Mouse (Mus musculus) stomach, embryonic 16.5 days (tissue): ENCODE measurements at regions not wholly inside any gene's neighbourhood (a gene's known extent, or its start where the extent isn't known, plus 50 kb on each side); places are given as distances from the start of the nearest gene placed in this dataset.
"Not testable (repeated sequence)": the region's sequence is repeated elsewhere in the genome, so short reads cannot be mapped to it uniquely, and the experiment has no call there.

Experiments
- ATAC-seq: fragments of 200-750 bp; cut with Nextera tagmentation; 2 replicates; pipeline ENCODE4 v1.8.0; 2017; ENCODE audit warnings: moderate number of reproducible peaks, moderate TSS enrichment; ENCODE audit not compliant: insufficient read depth, low FRiP score
- H3K27ac ChIP-seq: fragments of 300-500 bp; sonication (generic); 2 replicates; pipeline ENCODE4 v1.5.1; 2014; ENCODE audit warnings: low read length
- H3K27me3 ChIP-seq: fragments of 300-500 bp; sonication (generic); 2 replicates; pipeline ENCODE4 v1.6.1; 2014; ENCODE audit warnings: low read length, control low read depth, mixed read lengths; ENCODE audit not compliant: control insufficient read depth, insufficient read depth
- H3K36me3 ChIP-seq: fragments of 300-500 bp; sonication (generic); 2 replicates; pipeline ENCODE4 v1.6.1; 2014; ENCODE audit warnings: low read length; ENCODE audit not compliant: control insufficient read depth, insufficient read depth
- H3K4me1 ChIP-seq: fragments of 300-500 bp; sonication (generic); 2 replicates; pipeline ENCODE4 v1.6.1; 2014; ENCODE audit warnings: low read length, control low read depth, mixed read lengths; ENCODE audit not compliant: control insufficient read depth, insufficient read depth
- H3K4me2 ChIP-seq: fragments of 300-500 bp; sonication (generic); 2 replicates; pipeline ENCODE4 v1.6.1; 2014; ENCODE audit warnings: low read depth, low read length, mixed read lengths
- H3K4me3 ChIP-seq: fragments of 300-500 bp; sonication (generic); replicated peaks from 2 replicates; pipeline ENCODE4 v1.5.1; 2014; ENCODE audit warnings: mild to moderate bottlenecking, low read length
- H3K9ac ChIP-seq: fragments of 300-500 bp; sonication (generic); 2 replicates; pipeline ENCODE4 v1.6.1; 2014; ENCODE audit warnings: low read length
- H3K9me3 ChIP-seq: fragments of 300-500 bp; sonication (generic); replicated peaks from 2 replicates; pipeline ENCODE4 v1.6.1; 2016; ENCODE audit warnings: low read length, control low read depth; ENCODE audit not compliant: control insufficient read depth
- WGBS: fragments of 180-500 bp; shearing (Covaris S2); extraction: QIAGEN DNeasy Blood & Tissue Kit; methylation state at CpG from one replicate; pipeline ENCODE4 v1.1.7; 2014; 5-methylcytosine and 5-hydroxymethylcytosine counted together

DNA sequence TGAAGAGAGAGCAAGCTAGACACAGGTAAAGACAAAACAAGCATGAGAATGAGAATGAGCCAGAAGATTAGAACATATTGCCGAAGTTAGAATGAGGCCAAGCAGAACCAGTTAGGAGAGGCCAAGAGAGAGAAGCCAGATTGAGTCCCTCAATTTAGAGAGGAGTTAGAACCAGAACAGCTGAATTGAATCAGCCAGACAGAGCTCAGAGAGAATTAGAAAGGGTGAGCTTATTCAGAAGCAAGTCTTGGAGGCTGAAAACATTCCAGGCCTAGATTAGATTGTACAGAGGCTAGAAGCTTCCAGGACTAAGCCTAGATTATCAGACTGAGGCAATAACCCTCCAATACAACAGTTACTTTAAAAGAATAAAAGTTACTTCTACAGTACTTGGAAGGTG, 256.1 kb downstream of the Lpin1 start:
- Histone ChIP-seq H3K27me3 (no peaks in the 10 kb centered on the region), H3K9ac (no peak overlapping the region), H3K4me1 (no peaks in the 10 kb centered on the region), H3K9me3 (no peaks in the 10 kb centered on the region), H3K36me3 (no peaks in the 10 kb centered on the region), H3K27ac (no peak overlapping the region), H3K4me2 (no peak overlapping the region), H3K4me3 (no peak overlapping the region)
- WGBS = 58% methylated on average over 1 of the region's 1 CpGs
- ATAC-seq = no peak

GRCm38 (mm10) chr12:16351751-16352150, 259.0 kb downstream of the Lpin1 start:
- H3K36me3 ChIP-seq = no peaks in the 10 kb centered on the region
- no peak overlapping the region for H3K4me3 ChIP-seq
- ATAC-seq = no peak
- H3K4me1 ChIP-seq = no peaks in the 10 kb centered on the region
- no peak overlapping the region for H3K27ac ChIP-seq
- no peak overlapping the region for H3K4me2 ChIP-seq
- H3K9me3 ChIP-seq = no peaks in the 10 kb centered on the region
- H3K9ac ChIP-seq = no peak overlapping the region
- no peaks in the 10 kb centered on the region for H3K27me3 ChIP-seq

- Histone ChIP-seq H3K9ac (no peak overlapping the region), H3K36me3 (no peaks in the 10 kb centered on the region)
- ATAC-seq = no peak
Observed at GRCm38 (mm10) chr12:16349310-16349709, 261.5 kb downstream of the Lpin1 start.

GRCm38 (mm10) chr12:16344021-16344420, 266.7 kb downstream of the Lpin1 start:
- H3K27ac ChIP-seq = no peak overlapping the region
- H3K36me3 ChIP-seq = no peaks in the 10 kb centered on the region
- H3K4me1 ChIP-seq = no peaks in the 10 kb centered on the region
- H3K4me2 ChIP-seq = no peak overlapping the region
- no peak for ATAC-seq
- H3K9ac ChIP-seq = no peak overlapping the region
- WGBS = 73% methylated on average over 3 of the region's 3 CpGs
- no peak overlapping the region for H3K4me3 ChIP-seq
- H3K27me3 ChIP-seq = no peaks in the 10 kb centered on the region
- no peaks in the 10 kb centered on the region for H3K9me3 ChIP-seq

More at GRCm38 (mm10) chr12:16349310-16349709, 261.5 kb downstream of the Lpin1 start:
- Histone ChIP-seq H3K9me3 (no peaks in the 10 kb centered on the region), H3K27me3 (no peaks in the 10 kb centered on the region), H3K4me2 (no peak overlapping the region), H3K27ac (no peak overlapping the region), H3K4me3 (no peak overlapping the region), H3K4me1 (no peaks in the 10 kb centered on the region)

GRCm38 (mm10) chr12:16342030-16342429, 268.7 kb downstream of the Lpin1 start:
- not testable (repeated sequence) for H3K36me3 ChIP-seq, H3K4me1 ChIP-seq, H3K27me3 ChIP-seq, ATAC-seq, H3K27ac ChIP-seq, H3K4me3 ChIP-seq, H3K4me2 ChIP-seq, H3K9ac ChIP-seq, H3K9me3 ChIP-seq
- WGBS = 51% methylated on average over 2 of the region's 2 CpGs

DNA sequence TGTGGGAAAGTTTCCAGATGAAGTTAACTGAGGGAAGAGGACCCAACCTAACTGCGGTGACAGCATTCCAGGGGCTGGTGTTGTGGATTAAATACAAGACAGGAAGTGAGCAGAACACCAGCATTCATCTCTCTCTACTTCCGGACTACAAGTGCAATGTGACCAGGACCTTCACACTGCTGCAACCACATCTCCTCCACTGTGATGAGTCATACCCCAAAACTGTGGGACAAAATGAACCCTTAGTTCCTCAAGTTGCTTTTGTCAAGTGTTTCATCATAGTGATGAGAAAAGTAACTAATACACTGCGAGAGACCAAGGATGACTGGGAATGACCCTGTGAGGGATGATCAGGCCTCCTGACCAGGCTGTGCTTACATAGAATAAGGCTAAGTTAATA, 279.3 kb downstream of the Lpin1 start:
- Histone ChIP-seq H3K4me1 (no peaks in the 10 kb centered on the region), H3K9ac (no peak overlapping the region), H3K27me3 (no peaks in the 10 kb centered on the region), H3K9me3 (no peaks in the 10 kb centered on the region), H3K36me3 (no peaks in the 10 kb centered on the region), H3K27ac (no peak overlapping the region), H3K4me2 (no peak overlapping the region), H3K4me3 (no peak overlapping the region)
- WGBS = 90% methylated on average over 3 of the region's 3 CpGs
- no peak for ATAC-seq

DNA sequence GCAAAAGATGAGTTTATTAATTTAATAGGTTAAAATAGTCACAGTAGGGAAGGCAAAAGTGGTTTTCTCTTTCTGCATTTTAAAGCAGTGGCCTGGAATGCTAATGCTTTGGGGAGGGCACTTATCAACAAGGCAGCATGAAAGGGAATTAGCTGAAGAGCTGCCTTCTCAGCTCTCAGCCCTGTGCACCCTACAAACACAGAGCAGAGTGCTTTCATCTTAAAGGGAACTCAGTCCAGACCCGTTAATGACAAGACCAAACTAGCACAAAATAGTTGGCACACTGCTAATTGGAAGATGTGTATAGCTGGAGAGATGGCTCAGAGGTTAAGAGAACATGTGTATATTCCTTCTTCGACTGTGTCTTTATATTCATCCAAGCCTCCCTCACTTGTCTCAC, 281.6 kb downstream of the Lpin1 start:
- Histone ChIP-seq H3K9ac (no peak overlapping the region), H3K27me3 (no peaks in the 10 kb centered on the region), H3K4me1 (no peaks in the 10 kb centered on the region), H3K27ac (no peak overlapping the region), H3K9me3 (no peaks in the 10 kb centered on the region), H3K4me2 (no peak overlapping the region), H3K4me3 (no peak overlapping the region), H3K36me3 (no peaks in the 10 kb centered on the region)
- 64% methylated on average over 2 of the region's 2 CpGs for WGBS
- no peak for ATAC-seq

DNA sequence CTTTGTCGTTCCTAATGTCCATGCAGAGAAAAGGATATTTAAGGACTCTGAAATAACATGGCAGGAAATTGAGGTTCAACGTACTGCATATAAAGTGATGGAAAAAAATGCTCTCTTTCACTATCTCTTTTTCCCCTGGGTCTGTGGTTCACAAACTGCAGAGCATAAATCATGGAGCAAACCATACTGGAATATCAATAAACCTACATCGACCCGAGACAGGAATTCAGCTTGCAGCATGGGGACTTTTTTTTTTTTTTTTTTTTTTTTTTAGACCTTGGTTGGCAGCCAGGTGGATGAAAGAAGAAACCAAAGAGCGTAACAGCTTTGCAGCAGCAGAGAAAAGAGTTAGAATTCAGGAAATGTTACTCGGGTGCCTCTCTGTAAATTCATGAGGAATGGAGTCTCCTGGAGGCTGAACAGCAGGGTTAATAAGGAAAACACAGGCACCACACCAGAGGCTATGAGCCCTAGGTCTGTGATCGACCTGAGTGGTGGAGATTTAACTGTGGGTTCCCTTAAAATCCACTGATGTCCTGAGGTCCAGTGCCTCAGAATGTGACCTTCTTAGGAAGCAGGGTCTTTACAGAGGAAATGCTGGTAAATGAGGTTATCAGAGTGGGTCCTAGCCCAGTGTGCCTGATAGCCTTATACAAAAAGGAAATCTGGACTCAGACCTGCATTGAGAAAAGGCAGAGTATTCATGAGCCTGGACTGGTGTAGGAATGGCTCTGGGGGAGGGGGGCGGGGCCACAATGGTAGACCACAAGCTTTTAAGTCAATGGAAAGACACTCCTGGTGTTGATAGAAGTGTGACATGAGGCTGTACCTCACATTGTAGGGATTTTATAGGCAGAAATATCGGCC, 290.0 kb downstream of the Lpin1 start:
- Histone ChIP-seq H3K9ac (no peak overlapping the region), H3K36me3 (no peaks in the 10 kb centered on the region), H3K4me1 (no peaks in the 10 kb centered on the region), H3K27ac (no peak overlapping the region), H3K27me3 (no peaks in the 10 kb centered on the region), H3K4me3 (no peak overlapping the region), H3K4me2 (no peak overlapping the region), H3K9me3 (no peaks in the 10 kb centered on the region)
- ATAC-seq = no peak
- 55% methylated on average over 9 of the region's 9 CpGs for WGBS

GRCm38 (mm10) chr12:16308101-16308500, 302.7 kb downstream of the Lpin1 start:
- no peak for ATAC-seq
- Histone ChIP-seq H3K27ac (no peak overlapping the region), H3K36me3 (no peaks in the 10 kb centered on the region), H3K4me1 (no peaks in the 10 kb centered on the region), H3K27me3 (no peaks in the 10 kb centered on the region), H3K4me2 (no peak overlapping the region), H3K9me3 (no peaks in the 10 kb centered on the region), H3K9ac (no peak overlapping the region), H3K4me3 (no peak overlapping the region)
- WGBS = 88% methylated on average over 3 of the region's 3 CpGs
